Mouse (Mus musculus): ENCODE results near the gene Slc30a3.

Gene Slc30a3

DNA sequence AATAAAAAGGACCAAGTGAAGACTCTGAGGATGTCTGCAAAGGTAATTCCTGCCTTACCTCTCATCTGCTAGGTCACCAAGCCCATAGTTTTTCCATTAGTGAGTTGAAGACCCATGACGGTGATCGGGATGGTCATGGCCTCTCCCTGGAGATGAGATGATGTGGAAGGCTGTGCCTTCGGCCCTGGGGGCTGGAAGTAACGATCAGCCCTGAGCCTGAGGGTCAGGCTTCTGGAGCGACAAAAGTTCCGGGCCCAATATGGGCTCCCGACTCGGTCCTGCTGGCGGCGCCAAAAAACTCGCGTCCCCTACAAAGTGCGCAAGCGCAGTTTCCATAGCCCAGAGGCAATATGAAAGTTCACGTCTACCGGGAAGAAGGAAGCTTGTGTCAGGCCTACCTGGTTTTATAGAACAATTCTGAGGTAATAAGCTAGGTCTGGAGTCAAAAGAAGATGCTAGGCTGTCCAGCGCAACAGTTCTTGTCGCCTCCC is at the start of gene Slc30a3:
Slc30a3 (minus strand) TSS at position 238 of the 491 bp plus-strand sequence.
- DNase-seq = no peak

DNA sequence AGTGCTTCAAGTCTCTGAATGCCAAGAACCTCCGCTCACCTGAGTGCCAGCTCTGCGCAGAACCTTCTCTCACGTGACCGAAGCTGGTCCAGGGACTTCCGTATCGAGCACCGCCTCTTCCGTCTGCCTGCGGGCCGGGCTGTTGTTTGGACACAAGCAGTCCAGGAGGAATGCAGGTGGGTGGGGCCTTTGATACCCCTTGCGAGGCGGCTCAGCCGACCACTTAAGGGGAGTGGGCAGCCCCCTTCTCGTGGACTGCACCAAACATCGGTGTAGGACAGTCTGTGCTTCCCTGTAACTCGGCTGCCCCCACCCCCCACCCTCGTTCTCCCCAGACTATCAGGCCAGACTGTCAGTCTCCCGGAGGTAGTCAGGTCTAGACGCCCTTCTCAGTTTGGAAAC is 46.1 kb upstream of the Slc30a3 start, which contains the start of gene Mpv17:
Mpv17 (minus strand) TSS at position 100 of the 402 bp plus-strand sequence.
- DNase-seq = peak; percentile 91 to 93

DNA sequence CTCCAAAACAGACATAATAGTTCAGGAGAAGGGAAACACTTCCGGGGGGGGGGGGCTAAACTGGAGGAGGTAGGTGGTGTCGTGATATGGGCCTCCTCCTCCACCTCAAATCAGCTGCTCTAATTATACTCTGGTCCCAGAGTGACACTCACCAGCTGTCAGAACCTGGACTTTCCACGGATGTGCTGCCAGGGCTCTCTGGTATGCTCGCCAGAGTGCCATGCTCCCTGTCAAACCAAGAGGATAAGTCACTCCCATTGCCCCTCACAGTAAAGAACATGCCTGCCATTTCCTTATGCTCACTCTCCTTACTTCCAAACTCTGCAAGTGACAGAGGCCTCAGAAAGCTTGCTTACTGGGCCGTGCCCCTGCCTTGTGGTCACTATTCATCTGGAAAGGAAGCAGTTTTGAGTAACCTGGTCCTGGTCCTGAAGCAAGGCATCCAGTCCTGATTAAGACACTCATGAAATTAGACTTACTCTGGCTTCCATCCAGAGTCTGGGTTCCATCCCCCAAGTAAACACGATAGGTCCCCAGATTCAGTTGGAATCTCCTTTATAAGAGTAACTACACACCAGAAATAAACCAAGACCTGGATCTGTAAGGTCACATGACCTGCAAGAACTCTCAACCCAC is 45.6 kb upstream of the Slc30a3 start:
- peak; percentile 9 to 29 for DNase-seq

DNA sequence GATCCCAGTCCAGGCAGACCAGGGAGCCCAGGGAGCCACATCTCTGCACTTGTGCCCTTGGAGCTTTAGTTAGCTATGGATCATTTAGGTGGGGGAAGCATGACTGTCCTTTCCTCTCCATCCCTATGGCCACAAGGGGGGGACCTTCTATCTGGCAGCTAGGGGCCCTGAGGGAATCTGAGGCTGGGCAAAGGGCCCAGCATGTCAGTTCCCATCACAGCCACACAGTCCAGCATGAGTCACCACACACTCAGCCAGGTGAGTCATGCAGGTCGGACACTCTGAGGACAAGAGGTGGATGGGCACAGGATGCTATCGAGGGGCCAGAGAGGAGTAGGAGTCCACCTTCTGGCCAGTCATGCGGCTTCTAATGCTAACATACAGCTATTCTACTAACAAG is 43.7 kb upstream of the Slc30a3 start:
- DNase-seq = no peak

DNA sequence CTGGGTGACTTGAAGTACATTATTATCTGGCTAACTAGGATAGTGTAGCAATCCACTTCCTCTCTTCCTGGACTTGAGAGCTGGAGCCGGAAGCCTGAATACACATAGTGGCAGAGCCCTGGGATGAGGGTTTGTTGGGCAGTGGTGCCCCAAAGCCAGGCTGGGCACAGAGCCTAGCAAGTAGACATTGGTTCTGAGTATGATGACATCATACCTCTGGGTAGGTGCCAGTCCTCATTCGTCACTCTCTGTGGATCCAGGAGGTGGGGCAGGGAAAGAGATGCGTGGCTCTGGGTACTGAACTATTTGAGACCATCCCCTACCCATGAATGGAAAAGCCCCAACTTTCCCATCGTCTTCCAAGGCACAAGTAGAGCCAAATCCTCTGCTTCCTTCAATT is 41.7 kb upstream of the Slc30a3 start:
- DNase-seq = no peak

DNA sequence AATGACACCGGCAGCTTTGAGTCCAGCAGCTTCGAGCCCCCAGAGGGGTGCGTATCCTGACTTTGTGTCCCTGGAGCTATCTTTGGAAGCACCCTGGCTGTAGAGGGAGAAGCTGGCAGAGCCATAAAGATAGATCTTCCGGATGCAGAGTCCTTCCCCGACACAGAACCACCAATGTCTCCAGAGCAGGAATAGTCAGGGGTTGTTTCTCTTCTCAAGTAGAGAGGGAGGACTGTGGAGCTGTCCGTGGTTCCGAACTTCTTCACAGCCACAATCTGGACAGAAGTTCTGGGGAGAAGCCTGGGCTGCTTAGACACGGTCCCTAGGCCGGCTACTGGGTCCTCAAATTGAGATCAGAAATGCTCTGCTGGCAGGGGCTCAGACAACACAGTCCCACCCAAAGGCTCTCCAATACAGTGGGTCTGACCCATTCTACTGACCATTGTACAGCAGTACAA is 31.0 kb upstream of the Slc30a3 start:
- DNase-seq = peak in 1 of 2 experiments; percentile 54

DNA sequence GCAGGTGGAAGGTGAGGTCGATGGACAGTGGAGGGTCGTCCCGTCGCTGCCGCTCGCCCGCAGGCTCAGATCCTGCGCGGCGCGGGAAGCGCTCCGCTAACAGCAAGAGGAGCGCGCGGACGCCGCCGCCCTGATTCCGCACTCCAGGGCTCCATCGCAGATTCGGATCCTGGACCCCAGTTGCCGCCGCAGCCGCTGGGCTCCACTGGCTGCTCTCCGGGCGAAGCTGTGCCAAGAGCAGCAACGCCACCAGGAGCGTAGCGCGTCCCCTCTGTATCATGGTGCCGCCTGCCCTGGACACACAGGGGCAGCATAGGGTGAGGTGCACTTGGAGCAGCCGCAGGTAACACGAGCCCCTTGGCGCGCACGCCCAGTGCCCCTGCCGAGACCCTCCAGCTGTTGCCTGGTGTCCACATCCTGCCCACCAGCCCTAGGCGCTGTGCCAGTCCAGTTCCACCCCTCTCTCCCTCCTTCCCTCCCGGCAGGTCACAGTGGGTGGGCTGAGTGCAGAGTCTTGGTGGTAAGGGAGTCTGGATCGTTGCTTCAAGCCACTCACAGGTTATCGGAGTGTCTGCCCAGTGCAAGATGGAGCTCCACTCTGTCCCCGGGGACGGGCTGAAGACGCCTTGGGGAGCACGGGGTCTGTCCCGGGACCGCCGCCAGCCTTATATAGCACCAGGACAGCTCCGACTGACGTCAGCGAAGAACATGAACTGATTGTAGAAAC is 30.4 kb upstream of the Slc30a3 start, which contains the start of gene Ucn:
Ucn (minus strand) TSS at position 589 of the 727 bp plus-strand sequence.
- DNase-seq = no peak

DNA sequence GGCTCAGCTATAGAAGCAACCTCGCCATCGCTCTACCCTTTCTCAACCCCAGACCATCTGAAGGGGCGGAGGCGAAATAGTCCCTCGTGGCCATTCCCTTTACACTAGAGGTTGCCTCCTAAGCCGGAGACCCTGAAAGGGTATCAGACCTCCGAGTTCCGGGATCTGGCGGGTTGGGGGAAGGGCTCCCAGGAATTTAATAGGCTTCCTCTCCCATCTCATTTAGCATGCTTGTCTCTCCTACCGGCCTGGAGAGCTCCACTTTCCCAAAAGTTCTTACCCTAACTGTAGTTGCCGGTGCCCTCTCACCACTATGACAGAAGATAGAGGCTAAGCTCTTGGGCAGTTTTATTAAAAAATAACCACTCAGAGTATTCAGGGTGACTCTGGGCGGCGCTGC is 29.6 kb upstream of the Slc30a3 start:
- no peak for DNase-seq

DNA sequence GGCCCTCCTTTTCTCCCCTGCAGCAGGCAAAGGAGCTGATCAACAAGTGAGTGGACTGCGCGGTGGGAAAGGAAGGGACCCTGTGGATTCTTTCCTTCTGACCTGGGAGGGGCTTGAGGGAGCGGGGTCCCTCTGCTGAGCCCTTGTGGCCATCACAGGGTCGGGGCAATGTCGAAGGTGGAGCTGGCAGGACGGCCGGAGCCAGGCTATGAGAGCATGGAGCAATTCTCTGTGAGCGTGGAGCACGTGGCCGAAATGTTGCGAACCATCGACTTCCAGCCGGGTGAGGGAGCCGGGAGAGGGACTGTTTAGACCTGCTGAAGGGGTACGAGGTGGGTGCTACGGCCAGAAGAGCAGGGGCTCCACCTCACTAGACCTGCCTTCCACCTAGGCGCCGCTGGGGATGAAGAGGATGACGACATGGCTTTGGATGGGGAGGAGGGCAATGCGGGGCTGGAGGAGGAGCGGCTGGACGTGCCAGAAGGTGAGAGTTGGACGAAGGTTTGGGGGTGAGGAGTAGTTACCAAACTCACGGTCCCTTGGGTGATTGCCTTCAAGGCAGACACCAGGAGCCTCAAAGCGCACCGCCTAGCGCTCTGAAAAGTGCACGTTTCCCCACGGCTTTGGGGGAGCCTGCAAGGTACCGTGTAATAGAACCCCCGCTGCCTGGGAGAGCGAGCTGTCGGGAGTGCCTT is 28.8 kb upstream of the Slc30a3 start:
- no peak for DNase-seq

DNA sequence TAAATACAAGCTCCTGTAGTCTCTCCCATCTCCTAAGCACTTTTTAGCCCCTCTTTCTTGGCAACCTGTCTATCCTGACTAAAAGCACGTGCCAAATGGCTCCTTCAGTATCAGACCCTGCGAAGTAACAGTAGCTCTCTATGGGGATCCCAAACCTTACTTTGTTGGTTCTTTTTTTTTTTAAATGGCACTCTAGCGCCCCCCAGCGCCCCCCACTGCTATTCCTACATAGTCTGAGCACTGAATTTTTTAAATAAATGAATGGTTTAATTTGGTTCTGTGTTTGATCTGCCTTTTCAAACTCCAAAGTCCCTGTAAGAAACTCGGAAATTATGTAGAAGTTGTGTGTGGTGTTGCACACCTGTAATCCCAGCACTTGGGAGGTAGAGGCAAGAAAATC is 18.0 kb upstream of the Slc30a3 start:
- no peak for DNase-seq

DNA sequence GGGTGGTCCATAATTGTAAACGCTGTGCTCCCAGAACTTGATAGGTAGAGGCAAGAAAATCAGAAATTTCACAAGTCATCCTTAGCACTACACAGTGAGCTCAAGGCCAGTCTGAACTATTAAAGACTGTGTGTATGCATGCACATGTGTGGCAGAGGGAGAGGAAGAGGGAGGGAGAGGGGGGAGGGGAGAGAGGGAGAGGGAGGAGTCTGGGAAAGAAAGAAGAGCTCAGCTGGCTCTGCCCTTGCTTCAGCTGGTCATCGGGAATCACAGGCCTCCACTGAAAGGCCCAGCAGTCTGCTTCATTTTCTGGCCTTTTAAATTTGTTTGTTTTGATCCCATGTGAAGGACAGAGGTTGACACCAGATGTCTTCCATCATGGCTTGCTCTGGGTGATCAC is 15.4 kb upstream of the Slc30a3 start:
- no peak for DNase-seq

DNA sequence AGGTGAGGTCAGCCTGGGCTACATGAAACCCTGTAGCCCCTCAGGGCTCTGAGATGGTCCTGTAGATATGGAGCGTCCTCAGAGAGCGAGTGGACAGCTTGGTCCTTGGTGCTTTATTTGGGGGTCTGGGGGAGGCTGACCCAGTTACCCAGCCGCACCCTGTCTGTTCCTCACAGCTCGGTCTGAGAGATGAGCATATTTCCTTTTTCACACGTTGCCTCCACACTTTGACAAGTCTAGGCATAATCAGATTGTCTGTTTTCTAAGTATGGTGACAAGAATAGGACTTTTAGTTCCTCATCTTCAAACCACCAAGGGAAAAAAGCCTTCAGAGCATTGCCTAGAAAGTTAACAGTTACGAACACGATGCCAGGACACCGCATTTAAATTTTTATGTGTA is 13.1 kb upstream of the Slc30a3 start:
- no peak for DNase-seq

DNA sequence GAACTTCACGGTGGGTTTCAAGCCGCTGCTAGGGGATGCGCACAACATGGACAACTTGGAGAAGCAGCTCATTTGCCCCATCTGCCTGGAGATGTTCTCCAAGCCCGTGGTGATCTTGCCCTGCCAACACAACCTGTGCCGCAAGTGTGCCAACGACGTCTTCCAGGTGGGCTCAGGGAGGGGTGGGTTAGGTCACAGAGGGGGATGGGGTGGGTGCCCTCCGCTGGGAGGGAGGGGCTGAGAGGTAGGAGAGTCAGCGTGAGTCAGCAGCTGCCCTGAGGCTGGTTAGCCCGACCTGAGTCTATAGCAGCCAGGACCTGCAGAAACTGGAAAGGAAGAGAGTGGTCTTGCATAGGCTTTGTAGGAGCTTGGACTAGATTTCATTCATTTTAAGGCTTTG is 8.9 kb upstream of the Slc30a3 start:
- no peak for DNase-seq

DNA sequence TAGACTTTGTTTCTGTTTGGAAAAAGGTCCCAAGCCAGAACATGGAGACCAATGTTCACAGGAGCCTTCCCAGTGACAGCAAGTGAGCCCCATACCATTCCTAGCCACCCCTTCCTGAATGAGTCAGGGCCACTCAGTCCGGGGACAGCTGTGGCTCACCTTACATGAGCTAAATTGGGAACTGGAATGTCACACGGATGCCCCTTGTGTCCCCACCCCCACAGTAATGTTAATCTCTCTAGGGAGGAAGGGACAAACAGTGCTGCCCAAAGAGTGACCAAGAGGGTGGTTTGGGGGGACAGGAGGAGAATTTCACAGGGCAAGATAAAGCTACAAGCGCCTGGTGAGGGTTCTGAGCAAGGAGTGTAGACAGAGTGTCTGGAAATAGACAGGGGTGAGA is 8.3 kb upstream of the Slc30a3 start, which contains the start of gene Trim54:
Trim54 (plus strand) TSS at position 359 of the 400 bp plus-strand sequence.
- DNase-seq = no peak

DNA sequence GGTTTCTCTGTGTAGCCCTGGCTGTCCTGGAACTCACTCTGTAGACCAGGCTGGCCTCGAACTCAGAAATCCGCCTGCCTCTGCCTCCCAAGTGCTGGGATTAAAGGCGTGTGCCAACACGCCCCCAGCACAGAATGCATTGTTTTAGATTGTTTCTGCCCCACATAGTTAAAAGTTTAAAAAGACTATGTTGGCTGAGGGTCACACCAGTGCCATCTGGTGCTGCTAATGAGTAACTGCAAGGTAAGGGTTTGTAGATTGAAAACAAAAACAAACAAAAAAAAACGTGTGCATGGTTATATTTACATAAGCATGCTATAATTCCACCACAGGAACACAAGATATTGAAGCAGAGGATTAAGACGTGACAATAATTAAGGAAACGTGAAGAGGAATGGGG is 2.7 kb upstream of the Slc30a3 start:
- peak; percentile 5 to 24 for DNase-seq

DNA sequence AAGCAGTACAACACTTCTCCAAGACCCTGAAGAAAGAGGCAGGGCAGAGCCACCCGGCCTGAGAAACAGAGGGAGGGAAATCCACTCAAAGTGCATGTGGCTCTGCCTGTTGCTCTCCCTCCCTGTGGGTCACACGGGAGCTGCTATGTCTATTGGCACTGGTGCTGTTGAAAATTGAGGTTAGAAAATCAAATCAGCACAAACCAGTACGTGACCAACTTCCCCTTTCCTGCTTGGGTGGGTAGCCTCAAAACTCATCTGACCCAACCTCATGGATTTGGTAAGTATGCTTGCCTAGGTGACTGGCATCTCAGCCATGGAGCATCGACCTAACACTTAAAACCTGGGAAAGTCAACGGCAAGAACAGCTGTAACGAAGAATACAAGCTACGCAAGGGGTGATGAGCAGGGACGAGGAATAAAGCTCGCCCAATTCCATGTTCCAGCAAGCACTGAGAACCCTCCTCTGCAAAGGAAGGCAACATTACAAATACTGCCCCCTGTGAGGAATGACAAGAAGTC is 2.2 kb downstream of the Slc30a3 start, which contains the start of gene Dnajc5g:
Dnajc5g (plus strand) TSS at position 472 of the 522 bp plus-strand sequence.
- DNase-seq = no peak

DNA sequence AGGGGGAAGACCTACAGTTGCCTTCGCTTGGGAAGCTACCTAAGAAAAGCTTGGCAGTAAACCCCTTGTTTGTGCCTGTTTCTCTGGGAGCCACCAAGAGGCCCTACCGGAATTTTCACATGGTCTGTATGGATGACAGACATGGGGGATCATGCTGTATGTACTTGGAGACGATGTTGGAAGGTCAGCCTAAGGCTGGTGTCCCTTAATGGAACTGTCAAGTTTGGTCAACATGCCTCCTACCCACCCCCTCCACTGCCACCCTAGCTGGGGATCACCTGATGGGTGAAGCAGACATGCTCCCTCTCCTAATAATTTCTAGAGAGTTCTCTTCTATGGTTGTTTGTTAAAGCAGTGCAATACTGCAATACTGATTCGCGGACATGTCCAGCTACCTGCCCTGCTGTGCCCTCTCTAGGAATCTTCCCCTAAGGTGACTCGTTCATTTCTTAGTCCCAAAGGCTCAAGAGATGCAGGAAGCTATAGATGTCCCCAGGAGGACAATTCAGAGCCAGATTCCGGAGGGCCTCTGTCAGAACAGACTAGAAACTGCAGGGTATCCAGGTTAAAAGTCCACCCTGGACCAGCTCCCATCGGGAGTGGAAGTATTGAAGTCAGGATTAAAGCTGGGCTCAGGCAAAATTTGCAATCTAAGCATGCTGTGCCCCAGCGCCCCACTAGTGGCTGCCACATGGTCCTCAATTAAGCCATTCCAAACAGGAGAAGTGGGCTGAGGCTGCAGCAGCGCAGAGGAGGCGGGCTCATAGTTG is 12.1 kb downstream of the Slc30a3 start:
- no peak for DNase-seq

DNA sequence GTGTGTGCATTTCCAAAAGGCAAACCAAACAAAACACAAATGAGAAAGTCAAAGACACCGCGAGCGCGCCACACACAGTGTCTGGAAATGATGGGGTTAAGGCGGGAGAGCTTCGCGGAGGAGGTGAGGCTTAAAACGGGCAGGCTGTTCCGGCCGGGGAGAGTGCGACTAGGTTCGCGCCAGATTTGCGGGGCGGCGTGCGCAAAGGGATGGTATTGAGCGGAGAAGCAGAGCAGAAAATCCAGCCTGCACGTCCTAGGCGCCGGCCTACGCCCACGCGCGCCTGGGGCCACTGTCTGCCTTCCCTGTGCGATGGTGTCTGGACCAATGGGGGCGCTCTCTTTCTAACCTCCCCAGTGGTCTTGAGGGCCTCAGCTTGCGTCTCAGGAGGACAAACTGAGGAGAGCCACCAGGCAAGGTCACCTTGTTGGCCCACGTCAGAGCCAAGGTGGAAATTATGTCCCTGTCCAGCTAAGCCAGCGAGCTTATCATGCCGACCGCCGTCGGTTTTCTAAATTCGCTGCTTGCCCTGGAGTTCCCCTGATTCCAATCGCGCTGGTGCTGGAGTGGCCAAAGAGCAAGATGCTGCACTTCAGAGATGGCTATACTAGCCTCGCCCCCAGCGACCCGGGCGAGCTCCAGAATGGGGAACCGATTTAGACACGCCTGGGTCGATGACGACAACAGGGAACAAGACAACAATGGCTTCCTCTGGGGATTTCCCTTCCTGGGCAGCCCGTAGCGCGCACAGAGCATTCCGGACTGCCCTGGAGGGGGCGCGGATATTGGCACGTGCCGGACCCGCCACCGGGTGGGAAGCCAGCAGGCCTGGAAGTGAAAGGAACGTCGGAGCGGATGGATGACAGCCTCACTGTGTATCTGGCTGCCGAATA is 13.0 kb downstream of the Slc30a3 start:
- peak; percentile 55 to 68 for DNase-seq

DNA sequence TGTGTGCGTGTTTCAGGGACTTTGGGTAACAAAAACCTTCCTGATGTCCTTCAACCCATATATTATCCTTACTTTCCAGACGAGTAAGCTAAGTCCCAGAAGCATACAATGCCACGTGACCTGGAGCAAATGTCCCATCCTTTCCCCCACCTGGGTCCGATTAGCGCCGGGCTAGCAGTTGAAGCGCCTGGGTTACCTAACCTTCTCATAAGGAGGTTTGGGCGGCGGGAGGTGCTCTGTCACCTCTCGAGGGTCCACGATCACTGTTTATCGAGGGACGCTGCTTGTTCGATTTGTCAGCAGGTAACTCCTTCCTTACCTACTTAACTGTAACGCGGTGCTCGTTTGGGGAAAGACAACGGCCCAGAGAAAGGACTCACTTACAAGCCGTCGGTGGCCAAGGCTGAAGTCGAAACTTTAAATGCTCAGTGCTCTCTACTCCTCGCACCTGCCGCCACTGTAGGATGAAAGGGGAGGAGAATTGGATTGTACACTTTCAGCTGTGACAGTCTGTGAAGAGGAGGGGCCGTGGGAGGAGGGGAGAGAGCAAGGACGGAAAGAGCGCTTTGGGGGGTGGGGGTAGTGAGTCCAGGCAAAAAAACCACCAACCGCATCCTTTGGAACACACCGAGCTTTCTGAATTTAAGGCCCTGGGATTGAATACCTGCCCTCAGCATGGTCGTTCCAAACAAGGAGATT is 13.8 kb downstream of the Slc30a3 start:
- DNase-seq = no peak
